Mouse (Mus musculus) megakaryocyte, embryonic 14.5 days (primary cell): ENCODE results near the gene Il4i1.

Experiments used
- FLI1 ChIP-seq: IDR thresholded peaks from 2 replicates; pipeline ENCODE4 v1.6.1; 2012; ENCODE audit warnings: low read length, inconsistent platforms, mixed read lengths
- GATA1 ChIP-seq: IDR thresholded peaks from 3 replicates; pipeline ENCODE4 v1.6.1; 2012; ENCODE audit warnings: mixed read lengths, low read length, inconsistent platforms, borderline replicate concordance

DNA sequence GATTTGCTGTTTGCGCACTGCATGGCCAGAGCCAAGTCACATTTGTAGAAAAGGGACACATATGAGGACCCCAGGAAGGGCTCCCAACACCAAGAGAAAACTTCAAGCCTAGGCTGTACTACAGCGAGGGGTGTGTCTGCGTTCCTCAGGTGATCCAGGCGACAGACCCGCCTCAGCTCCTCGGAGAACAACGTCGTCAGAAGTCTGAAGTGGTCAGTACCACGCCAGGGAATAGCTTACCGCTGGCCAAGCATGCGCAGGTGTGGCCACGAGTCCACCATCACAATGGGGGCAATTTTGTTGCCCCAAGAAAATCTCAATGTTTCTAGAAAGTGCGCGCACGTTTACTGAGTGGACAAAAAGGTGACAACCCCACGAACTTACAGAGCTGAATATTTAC is 52.3 kb downstream of the Il4i1 start:
- TF ChIP-seq GATA1 (no peak), FLI1 (no peak)
